Mouse (Mus musculus): Measurements from ENCODE around the gene Arpp21. TPM values are rescaled to one million over a fixed set of nuclear protein-coding genes. Genes with fewer than 3 reads are reported as not detected.

Arpp21 gene
- under 1 TPM in 1 of 2 experiments, not detected in 1; 0.48 TPM for total RNA-seq (2023)

DNA sequence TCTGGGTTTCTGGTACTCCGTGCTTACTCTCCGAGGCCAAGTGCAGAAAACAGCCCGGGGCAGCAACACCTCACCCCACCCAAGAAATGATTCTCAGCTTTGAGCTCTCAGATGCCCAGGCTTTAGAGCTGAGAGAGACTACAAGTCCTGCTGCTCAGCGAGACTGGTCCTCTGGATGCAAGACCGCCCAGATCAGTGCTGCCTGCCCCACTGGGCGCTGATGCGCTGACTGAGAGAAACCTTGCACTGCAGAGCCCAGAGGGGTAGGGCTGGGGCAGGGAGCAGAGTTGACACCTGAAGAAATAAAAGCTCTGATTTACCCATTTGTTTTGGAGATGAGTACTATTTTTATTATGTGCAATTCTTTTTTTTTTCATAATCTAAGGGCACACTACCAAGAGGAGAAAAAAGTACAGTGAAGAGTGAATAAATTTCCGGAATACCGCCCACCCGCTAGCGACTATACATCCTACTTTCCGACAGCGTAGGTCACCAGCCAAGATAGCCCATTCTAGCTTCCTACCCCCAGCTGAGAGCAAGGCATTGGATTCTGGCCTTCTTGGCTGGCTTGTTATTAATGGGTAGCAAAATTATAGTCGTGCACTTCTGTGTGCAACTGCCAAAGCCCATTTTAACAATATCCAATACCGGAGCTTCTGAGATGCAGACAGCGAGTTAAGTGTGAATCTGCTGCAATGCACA lies at the start of gene Arpp21:
TSS of gene Arpp21 (minus strand) at position 243 of the 702 bp plus-strand sequence.

